Mouse (Mus musculus): ENCODE data around the gene Ctdsp1.
A peak's percentile ranks its signal among the peaks of the same experiment; 100 is the strongest.

Ctdsp1 gene

GRCm38 (mm10) chr1:74397268-74397918, 6.1 kb downstream of the Ctdsp1 start:
- DNase-seq (ENCODE audit: low spot score) = peak; percentile 97

GRCm38 (mm10) chr1:74397919-74398451, 6.7 kb downstream of the Ctdsp1 start:
- peak; percentile 81 for DNase-seq (ENCODE audit: low spot score)

- no peak for DNase-seq (ENCODE audit: low spot score)
Observed at GRCm38 (mm10) chr1:74400531-74400930, 9.2 kb downstream of the Ctdsp1 start.

GRCm38 (mm10) chr1:74401015-74401702, 9.8 kb downstream of the Ctdsp1 start:
- DNase-seq (ENCODE audit: low spot score) = no peak

- DNase-seq (ENCODE audit: low spot score) = no peak
Observed at GRCm38 (mm10) chr1:74404206-74404605, 12.9 kb downstream of the Ctdsp1 start.

GRCm38 (mm10) chr1:74408589-74409504, 17.5 kb downstream of the Ctdsp1 start, which contains the start of gene Vil1:
TSS of gene Vil1 (plus strand) at chr1:74409376.
- no peak for DNase-seq (ENCODE audit: low spot score)

- no peak for DNase-seq (ENCODE audit: low spot score)
Observed at GRCm38 (mm10) chr1:74411753-74412325, 20.5 kb downstream of the Ctdsp1 start.

- DNase-seq (ENCODE audit: low spot score) = no peak
Observed at GRCm38 (mm10) chr1:74412711-74413110, 21.4 kb downstream of the Ctdsp1 start.

GRCm38 (mm10) chr1:74415143-74415542, 23.8 kb downstream of the Ctdsp1 start:
- DNase-seq (ENCODE audit: low spot score) = peak; percentile 27

- peak; percentile 33 for DNase-seq (ENCODE audit: low spot score)
Observed at GRCm38 (mm10) chr1:74418747-74419439, 27.6 kb downstream of the Ctdsp1 start.

GRCm38 (mm10) chr1:74419440-74419794, 28.1 kb downstream of the Ctdsp1 start:
- no peak for DNase-seq (ENCODE audit: low spot score)

GRCm38 (mm10) chr1:74423147-74423546, 31.8 kb downstream of the Ctdsp1 start:
- DNase-seq (ENCODE audit: low spot score) = peak; percentile 10

- DNase-seq (ENCODE audit: low spot score) = no peak
Observed at GRCm38 (mm10) chr1:74425845-74426244, 34.5 kb downstream of the Ctdsp1 start.

GRCm38 (mm10) chr1:74433220-74433619, 41.9 kb downstream of the Ctdsp1 start:
- DNase-seq (ENCODE audit: low spot score) = no peak

GRCm38 (mm10) chr1:74434596-74434995, 43.3 kb downstream of the Ctdsp1 start:
- DNase-seq (ENCODE audit: low spot score) = no peak

GRCm38 (mm10) chr1:74435563-74435962, 44.3 kb downstream of the Ctdsp1 start:
- DNase-seq (ENCODE audit: low spot score) = no peak

- no peak for DNase-seq (ENCODE audit: low spot score)
Observed at GRCm38 (mm10) chr1:74437702-74438427, 46.6 kb downstream of the Ctdsp1 start.

- no peak for DNase-seq (ENCODE audit: low spot score)
Observed at GRCm38 (mm10) chr1:74439166-74439876, 48.0 kb downstream of the Ctdsp1 start.

GRCm38 (mm10) chr1:74444538-74444937, 53.2 kb downstream of the Ctdsp1 start:
- no peak for DNase-seq (ENCODE audit: low spot score)

All from retina, embryonic 14.5 days (tissue).